Comparison of ENCODE assay signal across 27 mouse cellular contexts in genomic region chr11:16987745-16988328, GRCm38 (mm10). TPM values are rescaled to one million over a fixed set of nuclear protein-coding genes. Genes with fewer than 3 reads are reported as not detected.
A peak's percentile ranks its signal among the peaks of the same experiment; 100 is the strongest.
DNase-seq lines count a peak whose midpoint lies in the region; ATAC-seq and TF ChIP-seq lines count a peak whose summit lies in the region.
"Had no signal": no experiment of that assay in that cellular context is flagged by ENCODE, and none has a peak within 500 bp of the region (broad histone marks: within the 10 kb centered on the region; RNA-seq: fewer than 3 reads in every experiment).

No protein-coding gene starts in this region.

- H3K27ac ChIP-seq in layer of hippocampus, adult 2 months = no peak overlapping the region
- H3K27ac ChIP-seq: embryonic facial prominence, embryonic 12.5 days; hindbrain, embryonic 12.5 days; kidney, embryonic 15.5 days; limb, embryonic 13.5 days; liver, embryonic 12.5 days; stomach, embryonic 15.5 days had no signal

- peak; percentile 96 for ATAC-seq in megakaryocyte, adult 5-6 weeks (ENCODE audit: poor library complexity, severe bottlenecking)
- peak; percentile 78 for ATAC-seq in neutrophil, adult 5-6 weeks (ENCODE audit: extremely low read depth, insufficient number of reproducible peaks, low FRiP score, poor library complexity, severe bottlenecking)
- ATAC-seq: intestine, postnatal 0 days; liver, embryonic 12.5 days; midbrain, embryonic 16.5 days had no signal

- no peak for TF ChIP-seq CTCF in layer of hippocampus, adult 2 months (conservative IDR thresholded peaks at IDR 0.05)

- no peak overlapping the region for H3K4me3 ChIP-seq in layer of hippocampus, adult 2 months
- H3K4me3 ChIP-seq: embryonic facial prominence, embryonic 12.5 days; heart, embryonic 12.5 days; hindbrain, embryonic 12.5 days; kidney, embryonic 15.5 days; limb, embryonic 13.5 days; liver, embryonic 12.5 days; stomach, embryonic 15.5 days had no signal

- DNase-seq in adrenal gland, adult 8-10 months = peak; percentile 26
- DNase-seq in adrenal gland, adult 18-20 months (ENCODE audit: low spot score in 2 of 2) = no peak
- DNase-seq in A20 (ENCODE audit: low read depth, low spot score) = peak; percentile 30
- no peak for DNase-seq in layer of hippocampus, adult 2 months (ENCODE audit: low spot score in 2 of 2)
- no peak for DNase-seq in urinary bladder, postnatal 14 days (ENCODE audit: low spot score)
- DNase-seq: cerebellum, adult 18-20 months; cerebellum, postnatal 14 days; heart, postnatal 10 days; kidney, postnatal 36 days; layer of hippocampus, adult 9-11 months; lung, adult 18-20 months; lung, postnatal 14 days; right cerebral cortex, postnatal 25 days; spleen, adult 18-20 months; thymus, adult 18-20 months; thymus, postnatal 36 days had no signal

RNA-seq across cellular contexts. Expression of gene Fbxo48, which starts 36.7 kb away (rescaled TPM):
- total RNA-seq in adrenal gland, adult 8-10 months (2022) = under 1 TPM; 0.12 to 0.75 (median 0.35) TPM
- total RNA-seq in adrenal gland, adult 18-20 months (2021) = under 1 TPM; 0.32 to 0.33 TPM
- total RNA-seq in megakaryocyte, adult 5-6 weeks (2015) = 10.6 and 11.4 TPM in 2 replicates
- total RNA-seq in megakaryocyte, adult 5-6 weeks (2017) = 11.3 and 12.2 TPM in 2 replicates
- total RNA-seq in neutrophil, adult 5-6 weeks (2017) = 3.0 and 3.8 TPM in 2 replicates
- total RNA-seq in layer of hippocampus, adult 2 months (2021) = 1 to 10 TPM; 1.7 to 2.7 TPM

Comparison
In these comparisons a context has a peak if more than half of its experiments do, and no peak if none do; other contexts are left out.
1. DNase-seq: peak in adrenal gland, adult 8-10 months (single experiment) and A20 (single experiment); none in adrenal gland, adult 18-20 months (0 of 2), layer of hippocampus, adult 2 months (0 of 2) and urinary bladder, postnatal 14 days (single experiment).